Mouse (Mus musculus) kidney, adult 9 months (tissue): ENCODE measurements at regions not wholly inside any gene's neighbourhood (a gene's known extent, or its start where the extent isn't known, plus 50 kb on each side); places are given as distances from the start of the nearest gene placed in this dataset.
A peak's percentile ranks its signal among the peaks of the same experiment; 100 is the strongest.

Experiments
- DNase-seq: peaks from one replicate; pipeline ENCODE4 v3.0.0; 2022

DNA sequence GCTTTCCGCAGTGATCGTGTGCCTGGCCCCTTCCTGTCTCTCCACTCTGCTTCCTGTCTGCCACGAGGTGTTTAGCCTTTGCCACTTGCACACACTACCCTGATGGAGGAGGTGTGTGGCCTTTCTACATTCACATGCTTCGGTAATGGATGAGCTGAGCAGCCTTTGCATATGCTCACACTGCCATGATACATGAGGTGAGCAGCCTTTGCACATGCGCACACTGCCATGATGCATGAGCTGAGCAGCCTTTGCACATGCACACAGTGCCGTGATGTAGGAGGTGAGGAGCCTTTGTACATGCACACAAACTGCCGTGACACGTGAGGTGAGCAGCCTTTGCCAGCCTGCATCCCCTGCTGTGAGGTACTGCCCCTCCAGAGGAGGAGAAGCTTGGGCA is 58.3 kb downstream of the Erv3 start:
- no peak for DNase-seq

DNA sequence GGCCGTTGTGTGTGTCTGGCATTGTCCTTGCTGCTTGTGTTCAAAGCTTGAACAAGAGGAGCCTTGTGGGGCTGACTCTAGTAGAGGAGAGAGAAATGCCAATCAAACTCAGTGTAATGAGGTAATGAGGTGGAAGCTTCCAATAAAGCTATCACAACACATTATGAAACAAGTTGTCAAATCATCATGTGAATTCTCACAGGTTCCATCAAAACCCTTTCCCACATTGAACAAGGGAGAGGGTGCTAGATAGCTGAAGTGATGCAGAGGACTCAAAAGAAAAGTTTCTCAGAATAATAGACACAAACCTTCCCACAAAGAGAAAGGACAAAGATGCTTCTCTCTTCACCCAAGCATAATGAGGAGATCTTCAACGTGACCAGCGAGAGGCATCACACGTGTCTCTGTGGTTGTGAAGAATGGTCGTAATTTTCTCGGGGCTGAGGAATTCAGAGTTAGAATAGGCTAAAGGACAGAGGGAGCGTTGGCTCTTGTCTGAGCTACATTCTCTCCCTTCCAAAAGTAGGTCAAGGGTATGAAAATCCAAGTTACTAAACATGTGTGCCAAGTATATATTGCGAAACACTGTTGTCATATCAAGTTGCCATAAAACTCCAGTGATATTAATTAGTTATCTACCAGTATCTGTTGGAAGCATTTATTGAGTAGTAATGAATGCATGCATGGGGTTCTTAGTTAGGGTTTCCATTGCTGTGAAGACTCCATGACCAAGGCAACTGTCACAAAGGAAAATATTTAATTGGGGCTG is 59.2 kb downstream of the Erv3 start:
- DNase-seq, result no peak

DNA sequence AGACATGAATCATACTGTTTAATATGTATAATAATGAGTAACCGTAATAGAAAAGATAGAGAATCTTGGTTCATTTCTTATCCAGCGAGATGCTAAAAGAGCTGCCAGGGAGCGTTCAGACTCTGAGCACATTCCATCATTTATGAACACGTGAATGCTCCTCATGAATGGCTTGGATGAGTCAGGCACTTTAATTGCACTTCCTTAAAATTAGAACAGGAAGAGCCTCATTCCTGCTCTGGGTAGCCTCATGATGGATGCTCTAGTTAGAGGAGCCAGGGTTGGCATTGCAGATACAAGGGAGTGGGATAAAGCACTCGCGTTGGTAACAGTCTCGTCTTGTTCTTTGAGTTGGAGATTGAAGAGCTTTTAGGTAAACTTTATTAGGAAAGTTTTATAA is 60.1 kb downstream of the Erv3 start:
- no peak for DNase-seq

DNA sequence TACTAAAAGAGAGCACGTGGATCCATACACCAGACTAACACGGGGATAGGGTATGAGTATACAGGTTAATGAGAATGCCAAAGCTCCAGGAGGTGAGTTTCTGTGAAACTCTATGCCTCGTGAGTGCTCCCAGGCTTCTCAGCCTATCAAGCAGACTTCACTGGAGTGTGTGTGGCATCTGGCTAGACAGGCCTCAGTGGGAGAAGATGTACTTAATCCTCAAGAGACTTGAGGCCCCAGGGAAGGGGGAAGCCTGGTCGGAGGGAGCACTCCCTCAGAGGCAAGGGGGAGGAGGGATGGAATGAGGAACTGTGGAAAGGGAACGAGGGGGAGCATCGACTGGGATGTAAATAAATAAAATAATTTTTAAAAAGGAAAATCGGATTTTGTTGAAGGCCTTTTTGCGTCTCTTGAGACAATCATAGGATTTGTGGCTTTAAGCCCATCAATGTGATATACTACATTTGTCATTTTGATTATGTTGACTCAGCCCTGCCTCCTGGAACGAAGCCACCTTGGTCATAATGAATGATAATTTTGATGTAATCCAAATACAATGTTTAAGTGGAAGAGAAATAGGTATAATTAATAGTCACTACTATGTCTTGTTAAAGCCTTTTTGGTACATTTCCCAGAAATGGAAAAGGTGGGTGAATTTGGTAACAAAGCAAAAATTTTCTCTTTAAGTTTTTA is 62.4 kb downstream of the Erv3 start:
- no peak for DNase-seq

DNA sequence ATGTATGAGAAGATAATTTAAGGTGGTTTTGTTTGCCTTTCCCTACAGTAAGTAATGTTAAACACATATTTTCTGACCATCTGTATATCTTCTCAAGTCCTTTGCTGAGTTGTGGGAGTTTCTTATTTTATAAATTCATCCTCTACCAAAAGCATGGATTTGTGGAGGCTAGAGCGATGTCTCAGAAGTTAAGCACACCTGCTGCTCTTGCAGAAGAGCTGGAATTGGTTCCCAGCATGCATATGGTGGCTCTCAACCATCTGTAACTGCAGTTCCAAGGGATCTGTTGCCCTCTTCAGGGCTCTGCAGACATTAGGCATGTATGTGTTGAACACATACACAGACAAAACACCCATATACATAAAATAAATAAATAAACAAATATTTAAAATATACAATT is 84.2 kb downstream of the Erv3 start:
- DNase-seq, result no peak

DNA sequence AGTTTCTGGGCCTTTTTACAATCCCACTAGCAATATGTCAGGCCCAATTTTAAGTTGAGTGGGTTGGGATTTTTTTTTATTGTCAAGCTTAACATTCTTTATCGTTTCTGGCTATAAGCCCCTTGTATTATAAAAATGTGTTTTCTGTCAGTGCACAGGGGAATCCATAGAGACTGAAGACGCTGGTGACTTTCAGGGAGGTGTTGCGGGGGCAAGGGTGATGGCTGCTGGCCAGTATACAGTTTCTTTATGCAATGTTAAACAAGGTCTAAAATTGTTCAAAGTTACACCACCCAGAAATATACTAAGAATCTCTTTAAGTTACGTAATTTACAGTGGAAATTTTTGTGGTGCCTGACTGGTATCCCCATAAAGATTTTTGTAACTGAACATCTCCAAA is 85.9 kb downstream of the Erv3 start:
- DNase-seq, result no peak

DNA sequence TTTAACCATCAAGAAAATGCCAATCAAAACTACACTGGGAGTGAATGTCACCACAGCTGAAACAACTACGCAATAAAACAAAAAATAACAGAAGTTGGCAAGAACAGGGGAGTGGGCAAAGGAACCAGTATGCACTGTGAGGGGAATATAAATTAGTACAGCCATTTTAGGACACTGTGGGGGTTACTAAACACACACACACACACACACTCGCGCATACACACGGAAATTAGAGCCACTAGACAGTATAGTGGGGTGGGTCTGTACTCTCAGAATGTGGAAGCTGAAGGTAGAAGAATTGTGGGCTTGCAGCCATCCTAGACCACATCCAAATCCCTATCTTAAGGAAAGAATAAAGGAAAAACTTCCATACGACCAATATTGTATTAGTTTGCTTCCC is 87.4 kb downstream of the Erv3 start:
- no peak for DNase-seq

- DNase-seq, result peak; percentile 53
These were observed 88.7 kb downstream of the Erv3 start for GRCm38 (mm10) chr2:131770852-131771251.

DNA sequence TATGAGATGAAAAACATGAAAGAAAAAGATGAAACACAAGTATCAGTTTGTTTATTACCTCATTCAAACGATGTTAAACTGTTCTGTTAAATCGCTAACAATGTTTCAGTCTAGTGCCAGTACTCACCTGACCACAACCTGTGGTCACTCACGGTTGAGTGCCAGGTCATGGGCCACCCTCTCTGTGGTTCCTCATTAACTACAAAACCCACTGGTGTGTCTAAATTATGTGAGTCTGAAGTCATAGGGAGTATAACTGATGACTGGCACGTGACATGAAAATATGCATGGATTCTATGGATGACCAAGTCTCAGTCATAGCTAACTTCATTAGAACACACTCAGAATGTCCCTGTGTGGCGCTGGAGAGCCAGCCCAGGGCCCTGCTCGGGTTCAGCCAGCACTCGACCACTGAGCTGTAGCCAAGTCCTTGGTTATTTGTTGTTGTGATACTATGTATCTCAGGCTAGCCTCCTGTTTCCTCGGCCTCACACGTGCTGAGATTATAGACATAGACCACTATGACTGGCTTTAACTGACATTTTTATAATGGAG is 89.8 kb downstream of the Erv3 start:
- peak; percentile 74 for DNase-seq

DNA sequence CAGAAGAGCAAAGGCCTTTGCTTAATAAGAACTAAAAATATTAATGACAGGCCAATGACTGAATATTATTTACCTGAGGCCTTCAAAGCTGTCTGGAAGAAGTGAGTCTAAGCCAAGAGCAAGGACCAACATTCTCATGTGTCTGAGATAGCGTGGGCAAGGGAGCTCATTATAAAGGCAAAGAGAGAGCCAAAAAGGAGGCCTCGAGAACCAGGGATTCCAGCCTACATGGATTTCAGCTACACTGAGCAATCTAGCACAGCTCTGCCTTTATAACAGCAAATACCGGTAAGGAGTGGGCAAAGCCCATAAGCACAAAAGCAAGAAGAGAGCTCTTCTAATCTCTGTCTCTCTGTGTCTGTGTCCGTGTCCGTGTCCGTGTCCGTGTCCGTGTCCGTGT is 93.0 kb downstream of the Erv3 start:
- no peak for DNase-seq

DNA sequence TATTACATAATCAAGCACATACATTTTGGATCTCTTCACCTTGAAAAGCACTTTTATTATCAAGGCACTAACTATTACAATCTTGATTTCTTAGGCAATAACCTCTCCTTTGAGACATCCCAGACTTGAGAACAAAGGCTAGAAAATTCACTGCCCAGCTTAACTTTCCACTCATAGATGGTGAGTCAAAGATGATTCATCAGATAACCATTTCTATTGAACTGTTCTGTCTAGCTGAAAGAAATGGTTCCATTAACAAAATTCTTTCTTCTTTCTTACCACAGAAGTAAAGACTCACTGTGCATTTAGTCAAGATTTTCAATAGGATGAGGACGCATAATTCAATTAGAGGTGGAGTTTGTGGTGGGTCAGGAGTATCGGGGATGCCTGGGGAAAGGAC is 98.0 kb downstream of the Erv3 start:
- no peak for DNase-seq

GRCm38 (mm10) chr2:131757183-131757903 is 102.2 kb downstream of the Erv3 start:
- DNase-seq, result no peak

GRCm38 (mm10) chr2:131755107-131755506 is 104.4 kb downstream of the Erv3 start:
- DNase-seq, result no peak

DNA sequence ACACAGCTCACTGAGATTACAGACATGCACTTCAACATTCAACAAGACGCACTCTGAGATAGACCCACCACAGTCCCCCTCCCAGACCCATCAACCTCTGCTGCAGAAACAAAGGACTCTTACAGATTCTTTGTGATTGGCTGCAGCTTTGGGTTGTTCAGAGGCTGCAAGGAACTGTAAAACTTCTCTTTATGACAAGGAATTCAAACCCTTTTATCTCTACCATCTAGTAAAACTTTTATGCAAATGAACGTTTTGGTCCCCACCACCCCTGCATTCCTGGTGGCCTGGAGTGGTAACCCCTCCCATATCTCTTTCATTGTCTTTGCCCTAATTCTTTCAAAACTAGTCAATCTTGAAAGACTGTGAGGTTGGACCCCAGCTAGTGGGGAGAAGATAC is 106.1 kb downstream of the Erv3 start:
- no peak for DNase-seq

DNA sequence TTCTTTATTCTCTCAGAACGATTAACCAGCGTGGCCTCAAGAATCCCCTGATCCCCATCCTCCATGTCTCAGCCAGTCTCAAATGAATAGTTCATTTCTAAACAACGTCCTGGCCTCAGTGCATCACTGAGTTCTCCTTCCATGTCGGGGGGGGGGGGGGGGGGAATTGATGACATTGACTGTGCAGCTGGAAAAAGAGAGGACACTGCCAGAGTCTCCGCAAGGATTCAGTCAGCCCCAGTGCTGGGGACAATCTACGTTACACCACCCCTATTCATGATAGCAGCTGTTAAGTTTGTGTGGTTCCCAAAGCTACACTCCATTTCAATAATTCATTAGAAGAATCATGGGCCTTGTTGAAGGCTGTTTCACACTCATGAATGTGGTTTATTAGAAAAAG is 108.9 kb downstream of the Erv3 start:
- DNase-seq, result no peak

GRCm38 (mm10) chr2:131750206-131750605 is 109.3 kb downstream of the Erv3 start:
- DNase-seq, result peak; percentile 17

DNA sequence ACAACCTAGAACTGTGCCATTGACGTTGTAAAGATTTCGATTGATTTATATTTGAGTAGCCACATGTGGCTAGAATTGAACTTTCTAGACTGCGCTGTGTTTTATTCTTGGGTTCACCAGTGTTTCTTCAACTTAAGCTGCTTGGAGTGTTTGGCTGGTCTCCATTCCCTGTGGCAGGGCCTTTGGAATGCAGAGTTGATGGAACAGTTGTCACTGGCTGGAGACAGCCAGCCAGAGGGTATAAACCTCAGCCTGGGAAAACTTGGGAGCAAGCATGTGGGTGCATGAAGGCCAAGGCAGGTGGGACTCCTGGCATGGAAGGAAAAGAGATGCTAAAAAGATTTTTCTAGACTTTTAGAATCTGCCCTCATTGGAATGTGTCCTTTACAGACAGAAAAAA is 109.8 kb downstream of the Erv3 start:
- peak; percentile 22 for DNase-seq

DNA sequence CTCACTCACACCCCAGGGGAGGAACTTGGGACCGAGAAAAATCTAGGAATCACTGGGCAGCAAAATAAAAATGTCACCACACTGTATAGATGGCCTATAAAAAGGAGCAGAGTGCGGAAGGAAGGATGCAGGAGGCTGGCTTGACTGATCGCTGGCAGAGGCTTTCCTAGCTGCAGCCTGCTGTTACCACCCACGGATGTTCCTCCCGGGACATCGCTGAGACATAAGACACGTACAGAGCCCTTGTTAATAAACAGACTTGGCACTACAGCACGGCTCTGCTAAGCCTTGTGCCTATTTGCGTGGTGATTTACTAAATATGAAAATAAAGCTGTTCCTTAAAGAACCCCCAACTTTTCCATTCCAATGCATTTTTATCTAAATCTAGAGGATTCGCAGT is 110.8 kb downstream of the Erv3 start:
- no peak for DNase-seq

- DNase-seq, result no peak
These were observed 111.8 kb downstream of the Erv3 start for GRCm38 (mm10) chr2:131747707-131748106.

- no peak for DNase-seq
These were observed 114.1 kb downstream of the Erv3 start for GRCm38 (mm10) chr2:131745381-131745895.

DNA sequence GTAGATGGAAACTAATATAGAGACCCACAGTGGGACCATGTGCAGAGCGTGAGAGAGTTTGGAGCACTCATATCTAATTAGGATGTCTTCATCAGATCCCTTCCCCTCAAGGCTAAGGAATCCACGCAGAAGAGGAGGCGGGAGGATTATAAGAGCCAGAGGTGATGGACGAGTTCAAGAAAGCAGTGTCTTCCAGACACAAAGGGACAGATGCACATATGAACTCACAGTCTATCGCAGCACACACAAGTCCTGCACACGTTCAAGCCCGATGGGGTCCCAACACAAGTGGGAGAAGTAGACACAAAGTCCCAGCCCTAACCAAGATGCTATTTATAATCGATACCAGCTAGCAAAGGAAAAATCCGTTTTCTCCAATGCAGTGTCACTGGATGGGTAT is 114.6 kb downstream of the Erv3 start:
- no peak for DNase-seq

- no peak for DNase-seq
These were observed 119.1 kb downstream of the Erv3 start for GRCm38 (mm10) chr2:131740456-131740855.

- DNase-seq, result no peak
These were observed 120.5 kb downstream of the Erv3 start for GRCm38 (mm10) chr2:131739022-131739421.
